Mouse (Mus musculus) embryo, embryonic 11 days (tissue): ENCODE results near the gene Rnd3.

Experiments used
- DNase-seq: peaks from one replicate; pipeline ENCODE4 v3.0.0-alpha.2; 2015

The Rnd3 gene

DNA sequence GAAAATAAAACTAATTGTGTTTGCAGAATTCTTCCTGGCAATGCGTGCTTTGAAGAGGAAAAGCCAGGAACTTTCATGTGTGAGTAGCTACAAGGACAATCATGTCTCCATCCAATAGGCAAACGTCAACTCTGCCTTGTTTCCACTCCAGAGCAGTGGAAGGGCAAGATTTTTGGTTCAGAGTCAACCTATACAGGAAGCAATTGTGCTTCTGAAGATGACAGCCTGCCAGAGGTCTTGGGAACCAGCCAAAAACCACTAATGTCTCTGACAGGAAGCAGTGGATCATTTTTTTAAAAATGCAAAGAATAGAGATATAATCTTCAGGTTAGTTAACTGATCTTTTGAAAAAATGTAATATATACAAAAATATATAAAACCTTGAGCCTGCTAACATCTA lies 38.6 kb downstream of the Rnd3 start:
- no peak for DNase-seq

DNA sequence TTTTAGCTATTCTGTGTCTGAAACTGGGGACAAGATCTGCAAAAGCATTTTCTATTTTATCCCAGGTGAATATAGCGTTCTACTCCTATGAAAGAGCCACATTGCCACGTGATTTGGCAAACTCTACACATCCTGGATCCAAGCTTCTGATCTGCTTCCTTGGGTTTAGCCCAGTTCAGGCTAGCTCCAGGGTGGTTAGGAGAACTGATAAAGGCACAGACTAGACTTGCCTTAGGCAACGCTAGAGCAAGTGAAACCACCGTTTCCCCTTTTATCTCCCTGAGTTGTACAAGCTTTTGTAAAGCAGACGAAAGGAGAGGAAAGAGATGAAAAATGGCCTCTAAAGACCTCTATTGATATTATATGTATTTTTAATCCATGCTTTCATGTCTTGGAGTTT lies 40.3 kb downstream of the Rnd3 start:
- no peak for DNase-seq

DNA sequence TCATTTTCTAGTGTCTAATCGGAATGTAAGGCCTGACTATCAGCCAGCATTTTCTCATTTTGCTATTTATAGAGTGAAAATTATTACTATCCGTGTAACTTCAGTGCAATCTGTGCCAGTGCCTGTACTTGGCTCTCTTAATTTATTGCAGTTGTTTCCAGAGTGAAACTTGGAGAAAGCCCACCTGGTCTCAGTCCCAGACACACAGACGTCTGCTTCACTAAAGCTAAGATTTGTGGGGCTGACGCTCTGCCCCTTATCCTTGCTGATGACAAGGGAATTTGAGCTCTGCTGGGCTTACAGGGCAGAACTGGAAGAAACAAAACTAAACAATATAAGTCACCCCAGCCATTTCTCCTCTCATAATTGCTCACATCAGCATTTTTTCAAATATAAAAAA lies 47.7 kb downstream of the Rnd3 start:
- DNase-seq = no peak

DNA sequence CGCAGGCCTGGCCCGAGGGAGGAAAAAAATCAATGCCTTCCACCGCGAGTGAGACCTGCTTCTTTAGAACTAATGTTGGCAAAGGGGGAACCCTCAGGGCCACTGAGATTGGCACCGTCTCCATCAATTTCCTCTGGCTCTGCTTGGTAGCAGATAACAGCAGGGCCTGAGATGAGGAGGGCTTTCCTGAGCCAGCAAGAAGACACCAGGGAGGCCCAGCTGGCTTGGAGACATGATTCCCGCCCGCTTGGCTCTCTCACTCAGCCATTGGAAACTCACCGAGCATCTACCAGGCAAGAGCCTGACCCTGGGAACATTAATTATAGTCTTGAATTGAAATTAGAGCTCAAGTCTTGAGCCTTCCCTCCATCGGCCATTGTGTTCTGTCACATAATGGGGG lies 48.9 kb downstream of the Rnd3 start:
- DNase-seq = no peak

DNA sequence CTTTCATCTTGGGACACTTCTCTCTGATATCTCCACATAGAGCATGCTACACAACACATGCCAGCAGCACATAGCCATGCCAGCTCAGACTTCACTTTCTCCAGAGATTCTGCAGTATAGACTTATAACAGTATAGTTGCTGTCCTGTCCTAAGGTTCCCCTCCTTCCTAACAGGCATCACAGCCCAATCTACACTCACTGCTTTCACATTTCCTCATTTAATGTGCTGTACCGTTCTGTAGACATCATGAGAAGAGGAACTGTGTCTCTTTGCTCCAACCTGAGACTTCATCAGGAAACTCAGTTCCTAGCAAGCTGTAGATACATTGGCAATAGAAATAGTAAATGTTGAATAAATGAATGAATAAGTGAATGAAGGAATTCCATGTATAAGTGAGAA lies 49.7 kb downstream of the Rnd3 start:
- DNase-seq = no peak

- DNase-seq = no peak
Observed at GRCm38 (mm10) chr2:51090688-51091087, 58.2 kb downstream of the Rnd3 start.

DNA sequence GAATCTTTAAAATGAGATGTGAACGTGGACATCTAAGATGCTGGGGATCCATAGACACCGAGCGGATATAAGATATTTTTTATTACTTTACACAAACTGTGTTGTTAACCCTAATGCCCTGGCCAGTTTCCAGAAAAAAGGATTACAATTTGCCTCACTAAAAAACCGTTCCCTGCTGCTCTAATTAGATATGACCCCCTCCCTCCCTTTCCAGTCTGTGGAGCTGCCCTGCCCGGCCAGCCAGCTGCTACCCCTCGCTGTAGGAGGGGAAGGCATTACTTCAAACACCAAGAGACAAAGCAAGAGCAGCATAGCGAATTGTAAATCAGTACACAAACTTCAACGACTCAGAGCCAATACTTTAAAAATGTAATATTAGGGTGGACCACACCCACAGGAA lies 58.9 kb downstream of the Rnd3 start:
- peak; percentile 52 for DNase-seq

- DNase-seq = no peak
Observed at GRCm38 (mm10) chr2:51088843-51089573, 59.9 kb downstream of the Rnd3 start.

- DNase-seq = no peak
Observed at GRCm38 (mm10) chr2:51088123-51088453, 60.8 kb downstream of the Rnd3 start.

GRCm38 (mm10) chr2:51087307-51088122 lies 61.4 kb downstream of the Rnd3 start:
- DNase-seq = peak; percentile 53

GRCm38 (mm10) chr2:51085155-51085554 lies 63.8 kb downstream of the Rnd3 start:
- DNase-seq = no peak

- no peak for DNase-seq
Observed at GRCm38 (mm10) chr2:51082714-51083351, 66.1 kb downstream of the Rnd3 start.
